ENCODE assay signal across 19 mouse cellular contexts in the genomic region with DNA sequence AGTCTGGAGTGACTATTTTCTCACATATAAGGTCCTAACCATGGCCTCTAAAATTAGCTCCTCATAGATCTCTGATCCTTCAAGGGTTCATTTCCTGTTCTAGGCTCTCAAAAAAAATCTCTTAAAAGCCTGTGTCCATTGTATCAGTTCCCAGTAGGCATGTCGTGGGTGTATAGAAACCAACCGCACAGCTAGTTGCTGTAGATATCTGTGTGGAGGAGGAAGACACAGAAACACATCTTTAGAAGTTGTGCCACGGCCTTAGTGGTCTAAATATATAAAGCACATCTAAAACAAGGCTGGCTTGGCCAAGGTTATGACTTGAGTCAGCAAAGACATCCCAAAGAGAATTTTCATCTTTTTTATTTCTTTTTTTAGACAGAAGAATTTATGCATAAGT.
"Had no signal": no experiment of that assay in that cellular context is flagged by ENCODE, and none has a peak within 500 bp of the region (broad histone marks: within the 10 kb centered on the region; RNA-seq: fewer than 3 reads in every experiment).

No protein-coding gene starts in this region.

- H3K36me3 ChIP-seq: limb, embryonic 10.5 days; limb, embryonic 13.5 days; liver, embryonic 12.5 days; liver, embryonic 15.5 days; lung, embryonic 15.5 days had no signal

- H3K9ac ChIP-seq: limb, embryonic 13.5 days; liver, embryonic 12.5 days; liver, embryonic 15.5 days; lung, embryonic 15.5 days; midbrain, embryonic 13.5 days had no signal

- ATAC-seq: liver, embryonic 12.5 days; midbrain, embryonic 13.5 days; midbrain, embryonic 16.5 days had no signal

- DNase-seq: kidney, postnatal 25 days; layer of hippocampus, adult 9-11 months; liver; lung, adult 18-20 months; lung, postnatal 10 days; lung, postnatal 36 days; thymus, postnatal 25 days had no signal

- H3K4me2 ChIP-seq: limb, embryonic 13.5 days; liver, embryonic 12.5 days; liver, embryonic 15.5 days; lung, embryonic 15.5 days; midbrain, embryonic 13.5 days had no signal

- H3K27me3 ChIP-seq: limb, embryonic 13.5 days; liver, embryonic 12.5 days; liver, embryonic 15.5 days; lung, embryonic 15.5 days; megakaryocyte, embryonic 14.5 days; midbrain, embryonic 13.5 days had no signal

- H3K4me3 ChIP-seq: layer of hippocampus, adult 2 months; limb, embryonic 10.5 days; limb, embryonic 13.5 days; liver, embryonic 12.5 days; liver, embryonic 15.5 days; lung, embryonic 15.5 days; megakaryocyte, embryonic 14.5 days; midbrain, embryonic 10.5 days; midbrain, embryonic 13.5 days had no signal

- H3K9me3 ChIP-seq: limb, embryonic 10.5 days; liver, embryonic 12.5 days; liver, embryonic 15.5 days; lung, embryonic 15.5 days; megakaryocyte, embryonic 14.5 days; midbrain, embryonic 13.5 days had no signal

- H3K27ac ChIP-seq: kidney, postnatal 0 days; layer of hippocampus, adult 2 months; limb, embryonic 10.5 days; limb, embryonic 13.5 days; liver, embryonic 12.5 days; liver, embryonic 15.5 days; lung, embryonic 15.5 days; midbrain, embryonic 10.5 days; midbrain, embryonic 13.5 days; stomach, postnatal 0 days had no signal

- H3K4me1 ChIP-seq: liver, embryonic 15.5 days; megakaryocyte, embryonic 14.5 days had no signal
